Mouse (Mus musculus): Measurements from ENCODE around the gene Zcchc4. TPM values are rescaled to one million over a fixed set of nuclear protein-coding genes. Genes with fewer than 3 reads are reported as not detected.
A peak's percentile ranks its signal among the peaks of the same experiment; 100 is the strongest.

Gene Zcchc4
- polyA plus RNA-seq, 1 experiment from 2014 or later: 18.3 TPM

DNA sequence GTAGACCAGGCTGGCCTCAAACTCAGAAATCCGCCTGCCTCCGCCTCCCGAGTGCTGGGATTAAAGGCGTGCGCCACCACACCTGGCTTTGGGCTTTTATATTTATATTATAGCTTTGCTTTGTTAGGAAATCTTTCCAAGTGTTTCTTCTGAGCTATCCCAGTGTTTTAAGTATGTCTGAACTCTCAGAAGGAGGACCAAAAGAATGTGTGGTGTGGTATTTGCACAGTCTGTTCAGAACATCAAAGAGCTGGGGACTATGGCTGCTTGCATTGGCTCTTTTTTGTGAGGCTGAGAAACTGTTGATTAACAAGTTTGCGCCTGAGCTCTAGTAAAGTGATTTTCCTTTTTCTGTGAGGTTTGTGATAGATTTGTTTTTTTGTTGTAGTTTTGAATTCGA, 69.1 kb downstream of the Zcchc4 start:
- Histone ChIP-seq H3K4me1 (no peaks in the 10 kb centered on the region), H3K27me3 (no peaks in the 10 kb centered on the region), H3K27ac (no peak overlapping the region), H3K4me3 (replicated peaks) (no peak overlapping the region), H3K36me3 (peaks cover 85% of the 10 kb centered on the region), H3K4me2 (no peak overlapping the region), H3K9ac (no peak overlapping the region), H3K9me3 (replicated peaks) (no peaks in the 10 kb centered on the region)
- 96% methylated on average over 7 of the region's 7 CpGs for WGBS
- ATAC-seq (replicated peaks; ENCODE audit: low FRiP score): no peak

DNA sequence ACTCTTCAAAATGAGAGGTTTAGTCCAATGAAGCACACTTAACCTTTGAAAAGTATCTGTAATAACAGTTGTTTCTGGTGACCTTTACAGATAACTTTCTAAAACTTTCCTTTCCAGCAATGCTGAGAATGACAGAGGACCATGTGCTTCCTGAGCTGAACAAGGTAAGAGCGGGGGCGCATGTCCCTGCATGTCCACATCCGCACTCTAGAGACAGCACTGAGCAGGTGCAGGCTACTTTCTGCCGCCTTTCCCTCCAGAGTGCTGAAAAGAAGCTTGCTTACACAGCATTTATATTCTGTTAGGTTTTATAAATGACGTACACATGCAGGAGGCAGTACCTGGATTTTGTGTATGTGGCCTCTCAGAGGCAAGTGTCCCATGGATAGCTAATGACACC, 80.5 kb downstream of the Zcchc4 start:
- H3K27ac ChIP-seq: no peak overlapping the region
- peaks cover 81% of the 10 kb centered on the region for H3K36me3 ChIP-seq
- WGBS: 92% methylated on average over 5 of the region's 5 CpGs
- no peaks in the 10 kb centered on the region for H3K4me1 ChIP-seq
- H3K4me3 ChIP-seq (replicated peaks): no peak overlapping the region
- H3K27me3 ChIP-seq: no peaks in the 10 kb centered on the region
- no peaks in the 10 kb centered on the region for H3K9me3 ChIP-seq (replicated peaks)
- no peak overlapping the region for H3K9ac ChIP-seq
- no peak for ATAC-seq (replicated peaks; ENCODE audit: low FRiP score)
- no peak overlapping the region for H3K4me2 ChIP-seq

DNA sequence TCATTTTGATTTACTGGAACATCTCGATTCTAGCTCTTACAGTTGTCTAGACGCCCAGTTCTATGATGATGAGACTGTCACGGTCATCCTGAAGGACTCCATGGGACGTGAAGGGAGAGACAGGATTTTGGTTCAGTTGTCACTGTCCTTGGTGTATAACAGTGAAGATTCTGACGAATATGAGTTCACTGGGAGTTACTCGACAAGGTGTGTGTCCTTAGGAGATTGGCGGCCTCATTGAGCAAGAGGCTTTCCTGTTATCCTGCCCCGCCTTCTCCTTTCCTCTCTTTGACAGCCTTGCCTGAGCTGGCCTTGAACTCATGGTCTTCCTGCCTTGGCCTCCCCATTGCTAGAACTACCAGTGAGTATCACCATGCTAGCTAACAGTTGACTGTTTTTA, 89.2 kb downstream of the Zcchc4 start:
- peaks cover 92% of the 10 kb centered on the region for H3K36me3 ChIP-seq
- H3K4me1 ChIP-seq: peaks cover 10% of the 10 kb centered on the region; the same call in 1 of the 2 replicates
- WGBS: 81% methylated on average over 8 of the region's 8 CpGs
- no peak overlapping the region for H3K4me2 ChIP-seq
- ATAC-seq (replicated peaks; ENCODE audit: low FRiP score): no peak
- H3K27me3 ChIP-seq: no peaks in the 10 kb centered on the region
- H3K9me3 ChIP-seq (replicated peaks): no peaks in the 10 kb centered on the region
- no peak overlapping the region for H3K9ac ChIP-seq
- H3K4me3 ChIP-seq (replicated peaks): no peak overlapping the region
- H3K27ac ChIP-seq: no peak overlapping the region

DNA sequence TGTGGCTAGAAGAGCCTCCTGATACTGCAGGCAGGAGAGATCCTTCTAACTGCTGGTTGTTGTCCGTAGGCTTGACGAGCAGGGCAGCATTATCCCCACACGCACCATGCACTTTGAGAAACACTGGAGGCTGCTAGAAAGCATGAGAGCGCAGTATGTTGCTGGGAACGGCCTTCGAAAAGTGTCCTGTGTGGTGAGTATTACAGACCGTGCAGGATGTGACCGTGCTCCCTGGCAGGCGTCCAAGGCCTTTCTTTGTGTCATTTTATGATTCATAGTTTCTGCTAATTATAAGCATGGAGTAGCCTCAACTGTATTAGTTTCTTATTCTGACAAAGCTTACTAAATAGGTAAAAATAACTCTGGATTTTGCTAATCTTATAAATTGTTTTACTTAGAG, 90.6 kb downstream of the Zcchc4 start:
- Histone ChIP-seq H3K27ac (peak overlapping the region; percentile 59), H3K4me3 (replicated peaks) (no peak overlapping the region), H3K27me3 (no peaks in the 10 kb centered on the region), H3K4me1 (peaks cover 10% of the 10 kb centered on the region; the same call in 1 of the 2 replicates), H3K4me2 (no peak overlapping the region), H3K9me3 (replicated peaks) (no peaks in the 10 kb centered on the region), H3K9ac (no peak overlapping the region), H3K36me3 (peaks cover 78% of the 10 kb centered on the region)
- no peak; the same call in 1 of the 2 replicates for ATAC-seq (replicated peaks; ENCODE audit: low FRiP score)
- 50% methylated on average over 9 of the region's 9 CpGs for WGBS

DNA sequence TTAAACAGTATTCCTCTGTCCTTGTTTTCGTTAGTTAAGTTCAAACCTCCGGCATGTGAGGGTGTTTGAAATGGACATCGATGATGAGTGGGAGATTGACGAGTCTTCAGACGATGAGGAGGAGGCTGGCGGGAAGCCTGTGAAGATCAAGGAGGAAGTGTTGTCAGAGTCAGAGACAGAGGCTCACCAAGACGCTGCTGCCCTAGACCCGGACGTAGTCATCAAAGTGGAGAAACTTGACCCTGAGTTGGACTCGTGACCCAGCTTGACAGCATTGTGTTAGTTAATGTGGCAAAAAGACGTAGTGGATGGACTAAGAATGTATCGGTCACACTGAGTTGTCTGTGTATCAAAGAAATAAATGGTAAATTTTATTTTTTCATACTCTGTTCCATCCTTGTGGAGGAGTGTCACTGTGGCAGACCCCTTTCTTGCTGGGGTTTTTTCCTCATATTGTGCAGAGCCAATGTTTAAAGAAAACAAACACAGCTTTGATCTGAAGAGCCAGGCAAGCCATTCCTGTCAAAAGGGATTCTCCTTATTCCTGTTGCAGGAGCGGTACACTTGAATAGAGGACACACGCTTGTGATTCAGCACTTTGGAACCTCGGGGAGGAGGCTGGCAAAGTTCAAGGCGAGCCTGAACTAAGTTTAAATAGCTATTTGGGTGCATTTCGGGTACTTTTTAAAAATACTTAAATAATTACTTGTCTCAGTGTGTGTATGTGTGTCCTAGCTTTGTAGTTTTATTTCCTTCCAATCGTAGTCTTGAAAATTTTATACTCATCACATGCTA, 91.3 kb downstream of the Zcchc4 start:
- H3K4me1 ChIP-seq: peaks cover 10% of the 10 kb centered on the region; the same call in 1 of the 2 replicates
- peaks cover 71% of the 10 kb centered on the region for H3K36me3 ChIP-seq
- H3K27ac ChIP-seq: 0 out of 2 replicates have a peak overlapping the region, but pooled peaks have one; percentile 10
- H3K4me2 ChIP-seq: no peak overlapping the region
- no peaks in the 10 kb centered on the region for H3K9me3 ChIP-seq (replicated peaks)
- no peaks in the 10 kb centered on the region for H3K27me3 ChIP-seq
- no peak overlapping the region for H3K4me3 ChIP-seq (replicated peaks)
- WGBS: 61% methylated on average over 18 of the region's 18 CpGs
- no peak overlapping the region for H3K9ac ChIP-seq
- no peak for ATAC-seq (replicated peaks; ENCODE audit: low FRiP score)

DNA sequence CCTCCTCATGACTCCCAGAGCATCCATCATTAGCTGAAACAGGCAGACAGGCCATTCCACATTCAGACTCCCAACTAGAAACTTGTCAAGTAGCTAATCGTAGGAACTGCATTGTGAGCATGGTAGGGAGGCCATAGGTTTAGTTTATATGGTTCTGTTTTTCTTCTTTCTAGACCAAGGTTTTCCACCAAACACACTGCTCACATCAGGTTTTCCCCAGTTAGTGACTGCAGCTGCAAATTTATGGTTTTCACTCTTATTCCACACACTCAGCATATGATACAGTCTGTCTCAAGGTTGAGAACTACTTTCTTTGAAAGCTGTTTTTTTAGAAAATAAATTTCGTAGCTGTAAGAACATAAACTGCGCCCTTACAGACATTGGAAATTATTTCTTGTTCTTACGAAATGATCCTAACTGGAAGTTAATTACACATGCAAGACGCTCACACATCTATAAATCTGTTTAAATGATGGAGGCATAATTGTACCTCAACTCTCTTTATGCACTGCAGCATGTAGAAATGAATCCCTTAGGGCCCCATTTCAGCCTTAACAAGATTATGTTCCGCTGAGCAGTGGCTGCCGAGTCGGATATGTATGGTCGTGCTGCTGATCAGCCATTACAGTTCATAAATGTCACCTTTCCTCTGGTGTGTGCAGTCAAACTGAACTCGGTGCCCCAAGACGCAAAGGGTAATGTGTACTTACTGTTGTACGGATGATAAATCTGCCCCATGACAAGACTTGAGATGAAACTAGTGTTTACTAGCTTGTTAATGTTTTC, 93.9 kb downstream of the Zcchc4 start:
- ATAC-seq (replicated peaks; ENCODE audit: low FRiP score): no peak
- H3K27me3 ChIP-seq: no peaks in the 10 kb centered on the region
- peaks cover 10% of the 10 kb centered on the region; the same call in 1 of the 2 replicates for H3K4me1 ChIP-seq
- no peak overlapping the region for H3K9ac ChIP-seq
- H3K4me3 ChIP-seq (replicated peaks): no peak overlapping the region
- H3K4me2 ChIP-seq: no peak overlapping the region
- H3K36me3 ChIP-seq: peaks cover 46% of the 10 kb centered on the region
- 44% methylated on average over 12 of the region's 12 CpGs for WGBS
- H3K27ac ChIP-seq: no peak overlapping the region
- no peaks in the 10 kb centered on the region for H3K9me3 ChIP-seq (replicated peaks)

DNA sequence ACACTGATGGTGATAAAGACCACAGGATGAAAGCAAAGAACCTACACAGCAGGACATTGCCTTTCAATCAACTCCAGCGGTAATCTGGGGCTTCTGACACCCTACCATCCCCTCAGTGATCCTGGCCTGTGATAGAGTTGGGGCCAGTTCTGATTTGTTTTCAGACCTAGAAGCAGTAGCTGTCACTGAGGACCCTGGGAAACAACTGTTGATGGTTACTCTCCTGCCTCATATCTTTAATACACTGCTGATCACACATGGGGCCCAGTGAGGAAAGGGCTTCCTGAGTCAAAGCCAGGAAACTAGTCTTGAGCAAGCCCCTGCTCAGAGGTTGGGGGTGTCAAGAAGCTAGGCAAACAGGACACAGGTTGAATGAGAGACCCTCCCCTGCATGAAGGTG, 96.3 kb downstream of the Zcchc4 start:
- WGBS: 33% methylated on average over 1 of the region's 1 CpGs
- Histone ChIP-seq H3K9me3 (replicated peaks) (no peaks in the 10 kb centered on the region), H3K4me1 (0 out of 2 replicates have a peak, but pooled peaks cover 3% of the 10 kb centered on the region), H3K4me2 (no peak overlapping the region), H3K9ac (no peak overlapping the region), H3K27ac (no peak overlapping the region), H3K27me3 (no peaks in the 10 kb centered on the region), H3K36me3 (peaks cover 24% of the 10 kb centered on the region), H3K4me3 (replicated peaks) (no peak overlapping the region)
- no peak for ATAC-seq (replicated peaks; ENCODE audit: low FRiP score)

DNA sequence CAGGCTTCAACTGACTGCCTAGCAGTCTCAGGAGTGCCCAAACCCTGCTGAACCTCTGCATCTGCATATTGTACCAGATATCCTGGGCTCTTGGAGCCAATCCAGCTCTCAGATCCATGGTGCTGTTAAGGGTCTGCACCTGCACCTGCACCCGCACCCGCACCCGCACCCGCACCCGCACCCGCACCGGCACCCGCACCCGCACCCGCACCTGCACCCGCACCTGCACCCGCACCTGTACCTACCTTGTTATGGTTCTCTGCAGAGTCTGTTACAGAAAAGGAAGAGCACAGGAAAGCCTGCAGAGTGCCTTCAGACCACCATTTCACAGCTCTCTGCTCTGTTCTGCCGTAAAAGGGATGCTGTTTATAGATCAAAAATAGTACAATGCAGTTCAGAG, 96.8 kb downstream of the Zcchc4 start:
- H3K27ac ChIP-seq: no peak overlapping the region
- no peaks in the 10 kb centered on the region for H3K9me3 ChIP-seq (replicated peaks)
- no peak overlapping the region for H3K4me3 ChIP-seq (replicated peaks)
- no peak for ATAC-seq (replicated peaks; ENCODE audit: low FRiP score)
- 93% methylated on average over 13 of the region's 13 CpGs for WGBS
- H3K27me3 ChIP-seq: no peaks in the 10 kb centered on the region
- no peak overlapping the region for H3K9ac ChIP-seq
- peaks cover 20% of the 10 kb centered on the region for H3K36me3 ChIP-seq
- H3K4me1 ChIP-seq: 0 out of 2 replicates have a peak, but pooled peaks cover 3% of the 10 kb centered on the region
- no peak overlapping the region for H3K4me2 ChIP-seq

Other genes with a start within 250 kb of the Zcchc4 start
- gene Lgi2, start 208.9 kb upstream of the Zcchc4 start, polyA plus RNA-seq (2015; fragmentation: Nextera tagmentation; extraction: Ambion mirVana): 3.5 and 4.6 TPM in 2 replicates
- 9.0 and 10.1 TPM in 2 replicates for gene Sepsecs, start 105.7 kb upstream of the Zcchc4 start, polyA plus RNA-seq (2015; fragmentation: Nextera tagmentation; extraction: Ambion mirVana)
- 22.4 and 23.7 TPM in 2 replicates for gene Pi4k2b, start 33.8 kb upstream of the Zcchc4 start, polyA plus RNA-seq (2015; fragmentation: Nextera tagmentation; extraction: Ambion mirVana)
- 103 TPM in 2 replicates for gene Anapc4, start 58.6 kb downstream of the Zcchc4 start, polyA plus RNA-seq (2015; fragmentation: Nextera tagmentation; extraction: Ambion mirVana)

Measured in kidney, embryonic 15.5 days (tissue).